Mouse (Mus musculus) spleen, adult 18-20 months (tissue): ENCODE measurements at regions not wholly inside any gene's neighbourhood (a gene's known extent, or its start where the extent isn't known, plus 50 kb on each side); places are given as distances from the start of the nearest gene placed in this dataset.

ENCODE experiments used
- DNase-seq, 2 experiments: peaks; one replicate each; pipeline ENCODE4 v3.0.0; 2022; ENCODE audit warnings: mixed read lengths in 2 of 2

DNA sequence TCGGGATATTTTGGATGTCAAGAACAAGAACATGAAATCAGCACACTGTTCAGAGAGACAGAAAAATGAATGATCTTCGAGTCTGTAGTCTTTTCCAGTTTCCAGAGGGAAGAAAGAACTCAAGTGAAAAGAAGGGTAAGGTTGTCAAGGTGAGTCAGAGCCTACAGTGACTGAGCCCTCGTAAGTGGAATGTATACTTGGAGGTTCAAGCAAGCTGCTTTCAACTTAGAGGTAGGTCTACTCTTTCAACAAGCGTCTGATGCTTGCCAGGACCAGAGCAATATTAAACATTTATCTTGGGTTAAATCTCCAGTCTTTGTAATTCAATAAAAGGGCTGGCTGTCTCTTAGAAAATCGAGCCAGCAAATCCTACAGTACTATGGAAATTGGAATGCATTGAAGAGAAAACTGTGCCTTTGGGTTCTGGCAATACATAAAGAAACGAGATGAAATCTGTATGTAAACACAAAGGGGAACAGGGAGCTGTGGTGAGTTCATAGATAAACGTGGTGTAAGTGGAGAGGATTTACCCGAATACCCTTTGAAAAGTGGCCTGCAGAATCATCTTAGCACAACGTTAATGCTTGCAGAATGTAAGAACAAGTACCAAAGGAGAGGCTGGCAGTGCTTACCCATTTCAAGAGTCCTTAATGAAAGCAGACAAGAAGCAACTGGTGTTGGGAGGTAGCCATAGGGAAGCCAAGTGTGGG is 82.2 kb upstream of the Dcn start:
- DNase-seq = no peak

- no peak for DNase-seq
Observed at GRCm38 (mm10) chr10:97397896-97398295, 81.5 kb upstream of the Dcn start.

- no peak for DNase-seq
Observed at GRCm38 (mm10) chr10:97402524-97402923, 76.9 kb upstream of the Dcn start.

DNA sequence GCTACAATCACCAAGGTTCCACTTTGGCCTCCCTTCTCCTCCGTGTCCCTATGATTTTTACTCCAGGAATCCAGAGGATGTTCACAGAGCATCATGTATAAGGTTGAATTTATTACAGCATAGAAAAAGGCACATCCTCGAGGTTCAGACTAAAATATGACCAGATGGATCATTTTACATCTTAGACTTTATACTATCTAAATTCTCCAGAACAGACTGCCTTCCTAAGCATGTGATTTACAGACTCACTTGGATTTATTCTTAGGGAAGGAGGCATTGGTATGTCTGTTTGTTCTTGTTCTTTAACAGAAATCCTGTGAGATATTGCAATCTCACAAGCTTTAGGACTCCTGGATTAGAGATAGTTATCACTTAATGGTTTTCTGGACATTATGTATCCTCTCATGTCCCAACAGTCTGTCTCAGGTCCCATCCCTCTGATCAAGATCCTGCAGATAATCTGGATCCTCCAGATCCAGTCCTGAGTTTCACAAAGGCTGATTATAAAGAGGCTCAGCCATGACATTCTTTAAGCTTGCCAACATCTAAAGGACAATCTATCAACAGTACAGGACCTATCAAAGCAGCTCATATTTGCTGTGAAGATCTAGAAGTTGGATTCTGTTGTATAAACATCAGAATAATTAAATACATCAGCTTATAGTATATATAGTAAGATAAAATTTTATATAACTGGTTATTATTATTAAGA is 75.2 kb upstream of the Dcn start:
- no peak for DNase-seq

DNA sequence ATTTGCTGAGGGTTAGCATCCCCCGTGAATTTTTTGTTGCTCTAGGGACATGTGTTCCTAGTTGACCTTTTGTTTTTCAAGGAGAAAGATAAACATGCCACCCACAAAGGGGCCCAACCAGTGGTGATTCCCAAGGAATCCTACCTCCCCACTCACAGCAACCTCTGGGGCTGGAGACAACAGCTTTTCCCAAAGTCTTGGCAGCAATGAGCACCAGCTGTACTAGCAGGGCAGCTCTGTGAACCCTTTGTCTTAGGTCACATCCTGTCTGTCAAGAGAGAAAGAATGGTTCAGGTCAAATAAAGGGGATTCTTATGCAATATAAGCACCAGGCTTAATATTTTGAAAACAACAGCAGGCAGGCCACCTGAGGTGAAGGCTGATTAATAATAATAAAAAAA is 70.2 kb upstream of the Dcn start:
- DNase-seq = no peak

- no peak for DNase-seq
Observed at GRCm38 (mm10) chr10:97409909-97410308, 69.5 kb upstream of the Dcn start.

- no peak for DNase-seq
Observed at GRCm38 (mm10) chr10:97422579-97422978, 56.8 kb upstream of the Dcn start.

DNA sequence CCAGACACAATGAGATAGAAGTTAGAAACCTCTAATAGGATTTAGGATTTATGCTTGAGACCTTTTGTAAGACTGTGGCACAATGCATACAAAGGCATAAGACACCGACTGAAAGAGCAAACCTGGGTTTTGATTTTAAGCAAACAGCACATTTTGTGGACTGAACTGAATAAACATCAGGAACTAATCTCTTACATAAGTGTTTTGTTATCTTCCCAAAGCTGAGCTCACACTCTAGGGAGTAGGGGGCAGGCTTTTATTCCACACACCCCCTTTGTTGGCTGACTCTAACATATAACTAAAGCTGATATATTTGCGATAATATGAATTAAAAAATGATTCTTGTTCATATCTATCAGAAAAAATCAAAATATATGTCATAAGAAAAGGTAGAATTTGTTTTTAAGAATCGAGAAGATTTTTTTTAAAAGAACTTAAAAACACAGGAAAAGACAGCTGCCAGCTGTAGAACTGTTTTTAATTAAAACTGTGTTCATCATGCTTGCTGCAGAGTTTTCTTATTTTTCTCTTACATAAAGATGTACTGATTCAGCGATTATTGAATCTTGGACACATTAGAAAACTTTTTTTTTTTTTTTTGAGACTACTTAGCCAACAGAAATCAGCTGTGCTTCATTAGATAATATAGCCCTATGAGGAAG is 56.2 kb upstream of the Dcn start:
- DNase-seq = no peak
